Mouse (Mus musculus): ENCODE results near the gene Morn3. TPM values are rescaled to one million over a fixed set of nuclear protein-coding genes. Genes with fewer than 3 reads are reported as not detected.

Gene Morn3
- total and polyA plus RNA-seq, 3 experiments = not detected

- in situ Hi-C loops (cut with MboI; ENCODE audit: low pct_ligation_motif_present, low pct_unique_long_range_greater_than_20kb, low sequenced_read_pairs) = no loop called here
- Histone ChIP-seq H3K9me3 (replicated peaks; ENCODE audit: low read length) (no peaks in the 10 kb centered on the region), H3K27ac (ENCODE audit: insufficient read depth, low read depth) (peak overlapping the region; percentile 53; the same call in 1 of the 2 replicates), H3K27me3 (replicated peaks) (no peaks in the 10 kb centered on the region), H3K4me2 (ENCODE audit: insufficient read depth, low read depth, poor library complexity, severe bottlenecking) (peak overlapping the region; percentile 35), H3K4me1 (ENCODE audit: control insufficient read depth in 1 of 2, insufficient read depth in 2 of 2) (peaks cover 13 to 74% of the 10 kb centered on the region in 2 experiments), H3K79me2 (replicated peaks; ENCODE audit: control insufficient read depth, extremely low read depth, insufficient read depth, poor library complexity, severe bottlenecking) (peaks cover 16% of the 10 kb centered on the region), H3K36me3 (replicated peaks in 1 of 2; ENCODE audit: control insufficient read depth in 1 of 2, insufficient read depth in 1 of 2, low read length in 1 of 2) (peaks cover 0 to 15% of the 10 kb centered on the region in 2 experiments), H3K9ac (ENCODE audit: insufficient read depth, low read depth) (peak overlapping the region; percentile 33), H3K4me3 (replicated peaks in 1 of 3; ENCODE audit: low read depth in 2 of 3, low read length in 2 of 3, poor library complexity in 1 of 3) (peak overlapping the region in 1 of 3 experiments; percentile 10)
- TF ChIP-seq EP300 (IDR thresholded peaks at IDR 0.05; ENCODE audit: low read length) (no peak), IRF4 (IDR thresholded peaks at IDR 0.05; ENCODE audit: low read depth, low read length) (0 out of 2 replicates have a peak, but pooled peaks have one; percentile 17), ZNF384 (IDR thresholded peaks at IDR 0.05; ENCODE audit: low read depth, low read length) (peak; percentile 75), KAT2A (IDR thresholded peaks at IDR 0.05; ENCODE audit: insufficient replicate concordance, low read length) (no peak), CTCF (conservative IDR thresholded peaks at IDR 0.05 in 1 of 2, IDR thresholded peaks at IDR 0.05 in 1 of 2; ENCODE audit: low read depth in 2 of 2, low read length in 2 of 2) (no peak)
- no peak for DNase-seq (ENCODE audit: extremely low read depth)
- dilution Hi-C loops (cut with MboI; ENCODE audit: extremely low pct_ligation_motif_present, extremely low pct_unique_long_range_greater_than_20kb, low sequenced_read_pairs) = no loop called here
Observed at GRCm38 (mm10) chr5:122994910-122995309, 51.9 kb downstream of the Morn3 start.

- Histone ChIP-seq H3K4me3 (replicated peaks in 1 of 3; ENCODE audit: low read depth in 2 of 3, low read length in 2 of 3, poor library complexity in 1 of 3) (peak overlapping the region in 2 of 3 experiments; percentile 10 to 23), H3K9ac (ENCODE audit: insufficient read depth, low read depth) (peak overlapping the region; percentile 41), H3K4me1 (ENCODE audit: control insufficient read depth in 1 of 2, insufficient read depth in 2 of 2) (peaks cover 13 to 75% of the 10 kb centered on the region in 2 experiments), H3K36me3 (replicated peaks in 1 of 2; ENCODE audit: control insufficient read depth in 1 of 2, insufficient read depth in 1 of 2, low read length in 1 of 2) (peaks cover 0 to 15% of the 10 kb centered on the region in 2 experiments), H3K27ac (ENCODE audit: insufficient read depth, low read depth) (peak overlapping the region; percentile 53; the same call in 1 of the 2 replicates), H3K27me3 (replicated peaks) (no peaks in the 10 kb centered on the region), H3K79me2 (replicated peaks; ENCODE audit: control insufficient read depth, extremely low read depth, insufficient read depth, poor library complexity, severe bottlenecking) (peaks cover 16% of the 10 kb centered on the region), H3K4me2 (ENCODE audit: insufficient read depth, low read depth, poor library complexity, severe bottlenecking) (peak overlapping the region; percentile 91), H3K9me3 (replicated peaks; ENCODE audit: low read length) (no peaks in the 10 kb centered on the region)
- peak; percentile 99 for DNase-seq (ENCODE audit: extremely low read depth)
- dilution Hi-C loops (cut with MboI; ENCODE audit: extremely low pct_ligation_motif_present, extremely low pct_unique_long_range_greater_than_20kb, low sequenced_read_pairs) (no loop called here), in situ Hi-C loops (cut with MboI; ENCODE audit: low pct_ligation_motif_present, low pct_unique_long_range_greater_than_20kb, low sequenced_read_pairs) (no loop called here)
- TF ChIP-seq NELFE (IDR thresholded peaks at IDR 0.05; ENCODE audit: low read depth, low read length) (0 out of 2 replicates have a peak, but pooled peaks have one; percentile 47), USF2 (conservative IDR thresholded peaks at IDR 0.05; ENCODE audit: low read depth, low read length) (no peak), KAT2A (IDR thresholded peaks at IDR 0.05; ENCODE audit: insufficient replicate concordance, low read length) (no peak), JUN (IDR thresholded peaks at IDR 0.05; ENCODE audit: insufficient read depth, low read depth, low read length) (peak; percentile 91), EP300 (IDR thresholded peaks at IDR 0.05; ENCODE audit: low read length) (peak; percentile 57), SIN3A (IDR thresholded peaks at IDR 0.05; ENCODE audit: low read length) (peak; percentile 66), E2F4 (IDR thresholded peaks at IDR 0.05; ENCODE audit: insufficient replicate concordance, low read depth, low read length) (peak; percentile 80; the same call in 1 of the 2 replicates), ETS1 (conservative IDR thresholded peaks at IDR 0.05; ENCODE audit: low read depth, low read length) (no peak; the same call in 1 of the 2 replicates), CHD2 (IDR thresholded peaks at IDR 0.05; ENCODE audit: low read length) (peak; percentile 96), POLR2AphosphoS2 (IDR thresholded peaks at IDR 0.05; ENCODE audit: low read depth, low read length) (no peak), USF1 (IDR thresholded peaks at IDR 0.05; ENCODE audit: low read depth, low read length) (no peak), NRF1 (IDR thresholded peaks at IDR 0.05; ENCODE audit: low read depth, low read length) (peak; percentile 15; the same call in 1 of the 2 replicates), ZKSCAN1 (IDR thresholded peaks at IDR 0.05; ENCODE audit: borderline replicate concordance, low read depth, low read length) (no peak), RCOR1 (conservative IDR thresholded peaks at IDR 0.05; ENCODE audit: low read depth, low read length) (no peak), HCFC1 (IDR thresholded peaks at IDR 0.05; ENCODE audit: low read depth, low read length) (peak; percentile 48; the same call in 1 of the 2 replicates), TBP (conservative IDR thresholded peaks at IDR 0.05; ENCODE audit: low read depth, low read length) (0 out of 2 replicates have a peak, but pooled peaks have one; percentile 14), MXI1 (IDR thresholded peaks at IDR 0.05; ENCODE audit: low read depth, low read length) (peak; percentile 34; the same call in 1 of the 2 replicates), MAFK (IDR thresholded peaks at IDR 0.05; ENCODE audit: insufficient replicate concordance, low read length) (peak; percentile 9; the same call in 1 of the 2 replicates), JUND (conservative IDR thresholded peaks at IDR 0.05; ENCODE audit: low read depth, low read length) (peak; percentile 94), MAZ (IDR thresholded peaks at IDR 0.05; ENCODE audit: low read depth, low read length) (no peak), ZC3H11A (IDR thresholded peaks at IDR 0.05; ENCODE audit: low read depth, low read length) (no peak), ZMIZ1 (IDR thresholded peaks at IDR 0.05; ENCODE audit: low read depth, low read length) (no peak)
Observed at GRCm38 (mm10) chr5:122994303-122994846, 52.4 kb downstream of the Morn3 start.
